Mouse (Mus musculus) liver, postnatal 0 days (tissue): ENCODE measurements around the gene Fzr1. TPM values are rescaled to one million over a fixed set of nuclear protein-coding genes. Genes with fewer than 3 reads are reported as not detected.
A peak's percentile ranks its signal among the peaks of the same experiment; 100 is the strongest.

Source experiments
- ATAC-seq: fragments of 200-750 bp; cut with Nextera tagmentation; 2 replicates; pipeline ENCODE4 v1.8.0; 2017; ENCODE audit warnings: mild to moderate bottlenecking, moderate library complexity
- DNase-seq: peaks from one replicate; pipeline ENCODE4 v3.0.0-alpha.2; 2016
- H3K27ac ChIP-seq: fragments of 300-500 bp; sonication (generic); 2 replicates; pipeline ENCODE4 v1.5.1; 2014; ENCODE audit warnings: antibody characterized with exemption, moderate library complexity, mild to moderate bottlenecking, low read depth
- H3K27me3 ChIP-seq: fragments of 300-500 bp; sonication (generic); 2 replicates; pipeline ENCODE4 v1.6.1; 2014; ENCODE audit warnings: low read length, control low read depth, mixed read lengths; ENCODE audit not compliant: insufficient read depth
- H3K36me3 ChIP-seq: fragments of 300-500 bp; sonication (generic); replicated peaks from 2 replicates; pipeline ENCODE4 v1.6.1; 2014; ENCODE audit warnings: mild to moderate bottlenecking, control low read depth, low read length, moderate library complexity, mixed read lengths; ENCODE audit not compliant: insufficient read depth
- H3K4me1 ChIP-seq: fragments of 300-500 bp; sonication (generic); 2 replicates; pipeline ENCODE4 v1.6.1; 2014; ENCODE audit warnings: antibody characterized with exemption, mild to moderate bottlenecking, control low read depth; ENCODE audit not compliant: insufficient read depth
- H3K4me2 ChIP-seq: fragments of 300-500 bp; sonication (generic); 2 replicates; pipeline ENCODE4 v1.6.1; 2014; ENCODE audit warnings: low read depth, mild to moderate bottlenecking, low read length, moderate library complexity, mixed read lengths
- H3K4me3 ChIP-seq: fragments of 300-500 bp; sonication (generic); 2 replicates; pipeline ENCODE4 v1.5.1; 2014; ENCODE audit warnings: low read depth, low read length
- H3K9ac ChIP-seq: fragments of 300-500 bp; sonication (generic); replicated peaks from 2 replicates; pipeline ENCODE4 v1.6.1; 2014; ENCODE audit warnings: mild to moderate bottlenecking, moderate library complexity
- H3K9me3 ChIP-seq: fragments of 300-500 bp; sonication (generic); 2 replicates; pipeline ENCODE4 v1.6.1; 2016; ENCODE audit warnings: mild to moderate bottlenecking, control low read depth, low read length, mixed read lengths
- CTCF ChIP-seq: sonication (generic); IDR thresholded peaks from 2 replicates; pipeline ENCODE4 v1.5.1; 2016; ENCODE audit warnings: antibody characterized with exemption, low read depth
- EP300 ChIP-seq: IDR thresholded peaks from 2 replicates; pipeline ENCODE4 v1.6.1; 2016; ENCODE audit warnings: antibody characterized with exemption, low read depth, mild to moderate bottlenecking
- WGBS: fragments of 180-500 bp; shearing (Covaris S2); extraction: QIAGEN DNeasy Blood & Tissue Kit; methylation state at CpG from one replicate; pipeline ENCODE4 v1.1.7; 2014; ENCODE audit not compliant: insufficient replicate concordance; 5-methylcytosine and 5-hydroxymethylcytosine counted together
- polyA plus RNA-seq: library from polyadenylated mRNA; unstranded; fragments of >200 nt; fragmentation: Nextera tagmentation; extraction: Ambion mirVana; gene quantifications from 2 replicates; pipeline ENCODE4 v1.2.1, GENCODE M21; 2015

The Fzr1 gene
- polyA plus RNA-seq, 1 experiment from 2014 or later = 69.7 TPM

- Histone ChIP-seq H3K4me2 (peak overlapping the region; percentile 62), H3K36me3 (peaks cover 6% of the 10 kb centered on the region; the same call in 1 of the 2 replicates), H3K27me3 (no peaks in the 10 kb centered on the region), H3K27ac (peak overlapping the region; percentile 44), H3K4me1 (peaks cover 25% of the 10 kb centered on the region), H3K9me3 (no peaks in the 10 kb centered on the region), H3K4me3 (peak overlapping the region; percentile 29), H3K9ac (peak overlapping the region; percentile 60)
- DNase-seq (no peak), ATAC-seq (no peak)
- WGBS = 5% methylated on average over 19 of the region's 19 CpGs
- TF ChIP-seq CTCF = no peak
- no peak for TF ChIP-seq EP300
These were observed 15.2 kb upstream of the Fzr1 start for GRCm38 (mm10) chr10:81393456-81394063.

GRCm38 (mm10) chr10:81392781-81393185 lies 14.5 kb upstream of the Fzr1 start, which contains the start of gene Smim24:
TSS of gene Smim24 (plus strand) at chr10:81393051.
- 48% methylated on average over 14 of the region's 14 CpGs for WGBS
- Histone ChIP-seq H3K9ac (peak within 1 kb of the TSS; percentile 60), H3K27ac (peak within 1 kb of the TSS; percentile 44), H3K4me3 (peak within 1 kb of the TSS; percentile 29), H3K27me3 (no peaks in the 10 kb centered on the region), H3K4me2 (peak within 1 kb of the TSS; percentile 62), H3K4me1 (peaks cover 25% of the 10 kb centered on the region), H3K9me3 (no peaks in the 10 kb centered on the region), H3K36me3 (peaks cover 8% of the 10 kb centered on the region)
- ATAC-seq (no peak; the same call in 1 of the 2 replicates), DNase-seq (no peak)
- no peak for TF ChIP-seq CTCF
- no peak for TF ChIP-seq EP300

GRCm38 (mm10) chr10:81392270-81392669 lies 14.0 kb upstream of the Fzr1 start:
- no peak overlapping the region for H3K4me3 ChIP-seq
- 69% methylated on average over 6 of the region's 6 CpGs for WGBS
- H3K9me3 ChIP-seq = no peaks in the 10 kb centered on the region
- no peak overlapping the region for H3K27ac ChIP-seq
- H3K4me2 ChIP-seq = no peak overlapping the region
- H3K4me1 ChIP-seq = peaks cover 25% of the 10 kb centered on the region
- H3K9ac ChIP-seq = no peak overlapping the region
- peaks cover 9% of the 10 kb centered on the region for H3K36me3 ChIP-seq
- ATAC-seq = no peak
- DNase-seq = no peak
- H3K27me3 ChIP-seq = no peaks in the 10 kb centered on the region
- no peak for TF ChIP-seq EP300
- TF ChIP-seq CTCF = no peak

- H3K4me2 ChIP-seq = no peak overlapping the region
- peaks cover 24% of the 10 kb centered on the region for H3K36me3 ChIP-seq
- TF ChIP-seq CTCF (no peak), EP300 (no peak)
- H3K4me1 ChIP-seq = peaks cover 31% of the 10 kb centered on the region
- no peak overlapping the region for H3K9ac ChIP-seq
- no peaks in the 10 kb centered on the region for H3K27me3 ChIP-seq
- DNase-seq (no peak), ATAC-seq (no peak)
- no peaks in the 10 kb centered on the region for H3K9me3 ChIP-seq
- no peak overlapping the region for H3K4me3 ChIP-seq
- no peak overlapping the region for H3K27ac ChIP-seq
- WGBS = 84% methylated on average over 12 of the region's 13 CpGs
These were observed 12.3 kb upstream of the Fzr1 start for GRCm38 (mm10) chr10:81390678-81390965.

GRCm38 (mm10) chr10:81389801-81390677 lies 11.7 kb upstream of the Fzr1 start:
- ATAC-seq (peak; percentile 62), DNase-seq (peak; percentile 86)
- H3K27ac ChIP-seq = no peak overlapping the region
- TF ChIP-seq EP300 = no peak
- peak; percentile 96 for TF ChIP-seq CTCF
- peaks cover 24% of the 10 kb centered on the region for H3K36me3 ChIP-seq
- no peak overlapping the region for H3K9ac ChIP-seq
- no peak overlapping the region for H3K4me3 ChIP-seq
- peaks cover 37% of the 10 kb centered on the region for H3K4me1 ChIP-seq
- no peaks in the 10 kb centered on the region for H3K9me3 ChIP-seq
- no peak overlapping the region for H3K4me2 ChIP-seq
- 55% methylated on average over 23 of the region's 23 CpGs for WGBS
- no peaks in the 10 kb centered on the region for H3K27me3 ChIP-seq

- no peak for TF ChIP-seq CTCF
- DNase-seq (no peak), ATAC-seq (no peak)
- Histone ChIP-seq H3K4me1 (peaks cover 39% of the 10 kb centered on the region), H3K9me3 (no peaks in the 10 kb centered on the region), H3K27me3 (no peaks in the 10 kb centered on the region), H3K27ac (no peak overlapping the region), H3K36me3 (peaks cover 24% of the 10 kb centered on the region), H3K9ac (no peak overlapping the region), H3K4me2 (no peak overlapping the region), H3K4me3 (no peak overlapping the region)
- WGBS = 69% methylated on average over 3 of the region's 3 CpGs
These were observed 11.1 kb upstream of the Fzr1 start for GRCm38 (mm10) chr10:81389373-81389772.
